ENCODE assay signal across 10 mouse cellular contexts in genomic region chr10:86555843-86556242, GRCm38 (mm10). TPM values are rescaled to one million over a fixed set of nuclear protein-coding genes. Genes with fewer than 3 reads are reported as not detected.
DNase-seq lines count a peak whose midpoint lies in the region; ATAC-seq and TF ChIP-seq lines count a peak whose summit lies in the region.
"Had no signal": no experiment of that assay in that cellular context is flagged by ENCODE, and none has a peak within 500 bp of the region (broad histone marks: within the 10 kb centered on the region; RNA-seq: fewer than 3 reads in every experiment).

No protein-coding gene starts in this region.

- no peak for DNase-seq in gastrocnemius, adult 2 months
- no peak for DNase-seq in gastrocnemius, postnatal 4 days (ENCODE audit: low spot score in 2 of 2)
- peak; percentile 8 for DNase-seq in ovary, postnatal 36 days (ENCODE audit: low spot score)
- DNase-seq in ovary, adult 18-20 months (ENCODE audit: low spot score) = no peak
- DNase-seq in kidney, postnatal 0 days (ENCODE audit: low spot score) = no peak
- peak; percentile 8 for DNase-seq in thymus, postnatal 25 days

- H3K27me3 ChIP-seq in kidney, postnatal 0 days (ENCODE audit: insufficient read depth, low read length) = no peaks in the 10 kb centered on the region
- H3K27me3 ChIP-seq in forebrain, embryonic 15.5 days = no peaks in the 10 kb centered on the region
- H3K27me3 ChIP-seq: embryonic facial prominence, embryonic 15.5 days had no signal

- H3K36me3 ChIP-seq in kidney, postnatal 0 days (ENCODE audit: insufficient read depth, low read length) = no peaks in the 10 kb centered on the region
- H3K36me3 ChIP-seq in forebrain, embryonic 15.5 days = no peaks in the 10 kb centered on the region
- H3K36me3 ChIP-seq: embryonic facial prominence, embryonic 15.5 days had no signal

- H3K9me3 ChIP-seq in kidney, postnatal 0 days (replicated peaks; ENCODE audit: low read length) = no peaks in the 10 kb centered on the region
- H3K9me3 ChIP-seq in forebrain, embryonic 15.5 days = no peaks in the 10 kb centered on the region
- H3K9me3 ChIP-seq: embryonic facial prominence, embryonic 15.5 days had no signal

- no peak overlapping the region for H3K4me2 ChIP-seq in kidney, postnatal 0 days (ENCODE audit: low read length)
- no peak overlapping the region for H3K4me2 ChIP-seq in forebrain, embryonic 15.5 days (replicated peaks)
- H3K4me2 ChIP-seq: embryonic facial prominence, embryonic 15.5 days had no signal

- WGBS in kidney, postnatal 0 days = 68% methylated on average over 8 of the region's 8 CpGs
- 60% methylated on average over 8 of the region's 8 CpGs for WGBS in forebrain, embryonic 15.5 days

- no peak overlapping the region for H3K4me3 ChIP-seq in gastrocnemius, adult 2 months
- H3K4me3 ChIP-seq in kidney, postnatal 0 days (replicated peaks; ENCODE audit: low read depth, low read length) = no peak overlapping the region
- H3K4me3 ChIP-seq in forebrain, embryonic 15.5 days = no peak overlapping the region
- H3K4me3 ChIP-seq: embryonic facial prominence, embryonic 15.5 days had no signal

- intact Hi-C loops in gastrocnemius, adult 2 months (cut with DNase I) = no loop called here

- H3K4me1 ChIP-seq in kidney, postnatal 0 days (replicated peaks; ENCODE audit: insufficient read depth, low read length) = no peaks in the 10 kb centered on the region
- no peaks in the 10 kb centered on the region for H3K4me1 ChIP-seq in forebrain, embryonic 15.5 days
- H3K4me1 ChIP-seq: embryonic facial prominence, embryonic 15.5 days had no signal

- TF ChIP-seq CTCF in gastrocnemius, adult 2 months (IDR thresholded peaks at IDR 0.05) = peak; percentile 14; the same call in 1 of the 2 replicates
- TF ChIP-seq CTCF in kidney, postnatal 0 days (IDR thresholded peaks at IDR 0.05; ENCODE audit: low read depth) = peak; percentile 56

- ATAC-seq in kidney, postnatal 0 days (replicated peaks; ENCODE audit: low FRiP score, low read depth) = no peak
- ATAC-seq in forebrain, embryonic 15.5 days (replicated peaks) = no peak
- no peak for ATAC-seq in inflammation-experienced regulatory T-cells, adult 6 months

- H3K9ac ChIP-seq in kidney, postnatal 0 days (ENCODE audit: low read depth, low read length) = no peak overlapping the region
- no peak overlapping the region for H3K9ac ChIP-seq in forebrain, embryonic 15.5 days (replicated peaks)
- H3K9ac ChIP-seq: embryonic facial prominence, embryonic 15.5 days had no signal

- H3K27ac ChIP-seq in gastrocnemius, adult 2 months = no peak overlapping the region
- H3K27ac ChIP-seq in kidney, postnatal 0 days = no peak overlapping the region
- no peak overlapping the region for H3K27ac ChIP-seq in forebrain, embryonic 15.5 days (replicated peaks)
- H3K27ac ChIP-seq: embryonic facial prominence, embryonic 15.5 days had no signal

RNA-seq across cellular contexts. Expression of gene Syn3, which starts 57.1 kb away (rescaled TPM):
- under 1 TPM; 0.28 TPM for total RNA-seq in gastrocnemius, adult 2 months (2021)
- total RNA-seq in gastrocnemius, postnatal 4 days (2021) = under 1 TPM; 0.26 to 0.47 TPM
- 5.4 and 5.9 TPM in 2 replicates for polyA plus RNA-seq in kidney, postnatal 0 days (2015; fragmentation: Nextera tagmentation; extraction: Ambion mirVana)
- 17.1 and 18.1 TPM in 2 replicates for polyA plus RNA-seq in forebrain, embryonic 15.5 days (2015; fragmentation: Nextera tagmentation; extraction: Ambion mirVana)
- polyA plus RNA-seq in inflammation-experienced regulatory T-cells, adult 6 months (2017; shearing (Covaris generic)) = not detected
- total RNA-seq: neutrophil, adult 5-6 weeks had no signal

Comparison
In these comparisons a context has a peak if more than half of its experiments do, and no peak if none do; other contexts are left out.
1. DNase-seq: peak in ovary, postnatal 36 days (single experiment) and thymus, postnatal 25 days (single experiment); none in gastrocnemius, adult 2 months (single experiment), gastrocnemius, postnatal 4 days (0 of 2), ovary, adult 18-20 months (single experiment) and kidney, postnatal 0 days (single experiment).